Mouse (Mus musculus) kidney, postnatal 4 days (tissue): Measurements from ENCODE around the gene Esrrg.

Experiments used
- DNase-seq, 2 experiments: peaks; one replicate each; pipeline ENCODE4 v3.0.0; 2021; ENCODE audit warnings: mixed read lengths in 2 of 2

The Esrrg gene

DNA sequence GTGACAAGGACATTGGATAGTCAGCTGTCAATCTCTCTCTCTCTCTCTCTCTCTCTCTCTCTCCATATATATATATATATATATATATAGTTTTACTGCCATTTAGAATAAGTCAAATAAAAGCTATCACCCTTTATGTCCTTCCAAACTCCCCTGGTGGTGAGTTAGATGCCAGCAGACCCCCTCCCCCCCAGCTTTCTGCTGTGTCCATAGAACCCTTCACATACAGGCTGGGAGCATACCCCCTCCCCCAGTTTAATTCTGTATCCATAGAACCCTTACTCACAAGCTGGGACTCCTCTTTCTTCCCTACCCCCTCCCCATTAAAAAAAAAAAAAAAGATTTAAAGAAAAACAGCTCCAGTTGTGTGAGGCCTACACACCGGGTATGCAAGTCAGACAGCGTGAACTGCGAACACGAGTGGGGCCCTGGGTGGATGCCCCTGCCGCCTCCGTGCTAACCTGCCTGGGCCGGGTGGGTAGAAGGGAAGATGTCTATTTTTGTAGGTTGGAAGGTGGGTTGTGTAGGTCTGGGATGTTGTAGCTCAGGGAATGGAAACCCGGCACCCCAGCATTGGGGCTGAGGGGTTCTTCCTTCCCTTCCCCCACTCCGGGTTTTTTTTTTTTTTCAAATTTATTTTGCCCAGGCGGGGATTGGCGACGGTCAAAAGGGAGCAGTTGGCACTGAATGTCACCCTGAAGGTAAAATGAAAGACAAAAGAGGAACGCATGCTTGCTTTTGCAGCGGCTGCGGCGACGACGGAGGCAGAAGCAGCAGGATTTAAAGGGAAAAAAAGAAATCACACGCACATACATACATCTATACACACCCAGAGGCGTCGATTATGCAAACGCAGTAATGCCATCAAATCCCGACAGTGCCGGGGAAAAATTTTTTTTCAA, 42.4 kb downstream of the Esrrg start:
- peak in 1 of 2 experiments; percentile 44 for DNase-seq

DNA sequence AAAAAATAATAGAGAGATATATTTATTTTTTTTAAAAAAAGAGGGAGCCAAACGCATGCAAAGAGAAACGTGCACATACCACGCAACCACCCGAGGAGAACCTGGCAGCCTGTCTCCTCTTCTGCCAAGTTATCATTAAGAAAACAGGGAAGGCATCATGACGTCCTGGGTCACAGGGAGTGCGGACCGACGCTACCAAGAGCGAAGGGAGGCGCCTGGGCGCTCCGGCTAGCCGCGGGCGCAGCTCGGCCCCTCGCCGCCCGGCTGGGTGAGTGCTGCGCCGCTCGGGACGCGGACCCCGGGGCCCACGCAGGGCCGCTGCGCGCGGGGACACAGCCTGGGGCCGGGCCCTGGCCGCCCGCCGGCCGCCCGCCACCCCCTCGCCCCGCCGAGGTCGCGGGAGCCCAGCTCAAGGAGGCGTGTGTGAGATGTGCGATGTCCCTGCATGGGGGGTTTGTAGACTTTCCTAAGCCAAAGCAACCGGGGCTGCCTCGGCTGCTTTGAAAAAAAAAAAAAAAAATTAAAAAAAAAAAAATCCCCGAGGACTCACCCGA, 43.2 kb downstream of the Esrrg start:
- DNase-seq = peak; percentile 64 to 75

DNA sequence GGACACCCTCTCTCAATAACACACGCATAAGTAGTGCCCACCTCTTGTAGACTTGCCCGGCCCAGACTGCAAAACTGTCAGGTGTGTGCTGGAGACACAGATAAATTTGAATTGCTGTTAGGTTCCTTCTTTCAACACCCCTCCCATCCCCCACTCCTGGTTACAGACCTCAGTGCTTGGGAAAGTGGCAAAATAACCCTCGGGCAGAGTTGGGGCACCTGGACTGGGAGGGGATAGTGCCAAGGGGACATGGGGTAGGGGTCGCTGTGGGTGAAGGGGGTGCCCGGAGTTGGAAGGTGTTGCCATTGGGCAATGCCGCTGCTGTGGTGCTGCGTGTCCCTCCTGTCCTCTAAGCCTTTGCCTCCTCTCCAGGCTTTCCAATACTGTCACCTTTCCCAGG, 43.9 kb downstream of the Esrrg start:
- DNase-seq = peak in 1 of 2 experiments; percentile 45

DNA sequence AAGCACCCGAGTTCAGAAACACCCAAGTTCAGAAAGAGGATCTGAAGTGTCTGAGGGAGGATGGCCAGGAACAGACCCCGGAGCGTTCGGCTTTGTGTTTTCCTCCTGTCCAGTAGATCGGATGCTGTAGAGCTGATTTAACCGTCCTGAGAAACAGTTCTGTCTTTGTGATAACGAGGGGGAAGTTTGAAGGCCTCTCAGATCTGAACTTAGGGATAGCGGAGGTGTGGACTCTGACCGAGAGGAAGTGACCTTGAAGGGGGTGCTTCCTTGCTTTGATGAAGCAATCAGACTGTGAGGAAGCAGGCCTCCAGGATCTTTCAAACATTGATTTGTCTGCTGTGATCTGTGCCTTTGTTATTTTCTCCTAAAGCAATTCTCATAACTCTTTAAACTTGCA, 44.8 kb downstream of the Esrrg start:
- no peak for DNase-seq

DNA sequence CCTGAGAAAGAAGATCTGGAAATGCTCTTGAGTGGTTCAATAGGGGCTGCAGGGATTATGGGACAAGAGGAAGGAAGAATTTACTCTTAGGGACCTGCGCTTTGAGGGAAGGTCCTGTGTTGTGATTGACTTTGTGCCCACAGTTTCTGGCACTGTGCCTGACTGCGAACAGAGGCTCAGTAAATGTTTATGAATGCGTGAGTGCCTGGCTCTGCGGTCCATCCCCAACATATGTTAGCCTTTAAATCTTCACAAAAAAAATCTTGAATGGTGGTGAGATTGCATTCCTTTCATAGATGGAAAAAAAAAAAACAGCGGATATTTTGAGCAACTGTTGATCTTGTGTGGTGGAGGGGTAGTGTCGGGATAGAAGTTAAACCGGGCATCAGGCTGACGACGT, 52.4 kb downstream of the Esrrg start:
- peak; percentile 38 to 42 for DNase-seq

DNA sequence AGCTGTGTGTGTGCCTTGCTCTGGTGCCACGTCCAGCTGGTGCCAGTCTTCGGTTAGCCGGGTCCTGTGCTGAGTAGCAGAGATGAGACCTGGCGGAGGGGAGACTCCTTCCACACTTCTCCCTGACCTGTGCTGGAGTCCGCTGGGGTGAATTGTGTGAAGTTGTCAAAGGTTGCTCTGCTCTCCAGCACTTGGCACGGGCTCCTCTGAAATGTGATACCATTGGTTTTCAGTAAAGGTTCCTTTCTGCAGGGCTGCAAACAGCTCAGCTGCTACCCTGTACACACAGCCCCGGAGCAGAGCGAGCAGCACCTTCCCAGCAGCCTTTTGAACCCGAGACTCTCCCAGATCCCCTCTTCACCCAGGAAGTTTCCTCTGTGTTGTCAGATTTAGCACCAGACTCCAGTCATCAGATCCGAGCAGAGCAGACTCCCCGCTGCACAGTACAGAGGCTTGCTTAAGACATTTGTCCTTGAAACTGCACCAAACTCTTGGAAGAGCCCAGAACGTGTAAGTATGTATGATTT, 53.6 kb downstream of the Esrrg start:
- DNase-seq = peak; percentile 56 to 70

DNA sequence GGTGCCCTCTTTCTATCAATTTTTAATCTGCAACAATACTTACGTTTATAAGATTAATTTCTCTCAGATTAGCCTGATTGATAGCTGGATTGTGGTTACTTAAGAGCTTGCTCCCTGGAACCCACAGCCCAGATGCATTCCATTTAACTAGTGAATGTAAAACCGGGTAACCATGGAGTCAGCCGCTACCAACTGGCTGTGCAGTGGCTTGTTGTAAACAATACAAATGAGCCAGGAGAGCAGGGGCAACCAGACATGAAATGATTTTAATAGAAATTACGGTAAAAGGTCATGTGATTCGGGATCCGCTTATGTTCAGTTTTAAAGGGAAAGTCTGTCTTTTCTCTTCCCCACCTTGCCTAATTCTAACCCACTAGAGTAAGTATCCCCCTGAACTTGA, 54.8 kb downstream of the Esrrg start:
- DNase-seq = peak; percentile 23 to 55

DNA sequence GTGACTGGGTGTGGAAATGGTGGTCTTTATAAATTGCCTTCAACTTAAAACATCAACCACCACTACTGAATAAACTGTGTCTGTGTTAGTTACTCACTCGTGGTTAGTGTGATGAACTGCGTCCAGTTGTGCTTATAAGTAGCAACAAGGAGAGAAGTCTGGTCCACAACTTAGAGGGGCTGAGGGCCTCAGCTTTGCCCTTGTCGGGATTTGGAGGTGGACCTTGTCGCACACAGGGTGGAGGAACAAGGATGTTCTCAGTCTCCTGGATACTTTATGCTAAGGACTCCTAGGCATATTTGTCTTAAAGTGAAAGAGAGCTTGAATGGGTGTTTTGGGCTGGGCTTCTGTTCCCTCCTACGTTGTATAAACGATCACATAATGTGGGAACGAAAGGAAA, 55.7 kb downstream of the Esrrg start:
- DNase-seq = no peak

DNA sequence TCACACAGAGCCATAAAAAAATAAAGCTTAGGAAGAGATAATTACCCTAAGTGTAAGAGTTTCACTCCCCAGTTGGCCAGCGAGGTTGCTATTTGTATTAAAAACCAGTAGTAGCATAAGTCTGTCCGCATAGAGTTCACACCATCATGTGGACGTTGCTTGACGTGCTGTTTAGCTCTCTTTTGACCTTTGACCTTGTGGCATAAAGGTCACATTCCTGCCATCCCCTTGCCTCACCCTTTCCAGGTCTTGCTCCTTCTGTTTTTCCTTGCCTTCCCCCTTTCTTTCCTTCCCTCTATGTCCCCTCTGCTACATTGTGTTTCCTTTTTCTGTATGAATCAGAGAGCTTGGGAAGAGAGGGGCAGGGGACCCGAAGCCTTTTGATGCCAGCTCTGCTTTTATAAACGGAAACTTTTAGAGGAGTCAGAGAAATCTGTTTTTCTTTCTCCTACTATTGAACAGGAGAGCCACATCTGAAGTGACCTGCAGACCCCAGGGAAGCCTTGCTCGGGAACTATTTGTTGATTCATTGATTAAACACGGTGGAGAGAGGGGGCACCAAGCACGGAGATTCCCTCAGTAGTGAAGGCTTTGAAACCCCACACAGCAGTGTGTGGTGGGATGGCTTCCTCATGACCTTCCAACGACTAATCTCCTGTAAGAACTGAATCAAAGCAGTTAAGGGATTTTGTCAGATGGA, 57.5 kb downstream of the Esrrg start:
- no peak for DNase-seq

DNA sequence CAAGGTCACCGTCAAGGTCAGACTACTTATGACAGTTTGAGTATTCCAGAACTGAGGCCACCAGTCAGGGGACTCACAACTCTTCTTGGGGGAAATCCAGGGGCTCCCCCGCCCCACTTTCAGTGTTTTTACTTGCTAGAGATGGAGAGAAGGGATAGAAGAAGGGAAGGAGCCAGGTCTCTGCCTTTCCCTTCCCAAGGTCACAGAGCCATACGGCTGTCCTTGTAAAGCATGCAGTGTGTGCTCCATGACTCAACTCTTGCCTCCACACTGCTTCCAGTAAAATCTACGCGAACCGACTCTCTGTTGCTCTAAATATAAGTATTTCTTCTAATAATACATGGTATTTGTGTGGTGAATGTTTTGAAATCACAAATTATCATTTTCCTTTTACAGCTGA, 61.2 kb downstream of the Esrrg start:
- DNase-seq = no peak

DNA sequence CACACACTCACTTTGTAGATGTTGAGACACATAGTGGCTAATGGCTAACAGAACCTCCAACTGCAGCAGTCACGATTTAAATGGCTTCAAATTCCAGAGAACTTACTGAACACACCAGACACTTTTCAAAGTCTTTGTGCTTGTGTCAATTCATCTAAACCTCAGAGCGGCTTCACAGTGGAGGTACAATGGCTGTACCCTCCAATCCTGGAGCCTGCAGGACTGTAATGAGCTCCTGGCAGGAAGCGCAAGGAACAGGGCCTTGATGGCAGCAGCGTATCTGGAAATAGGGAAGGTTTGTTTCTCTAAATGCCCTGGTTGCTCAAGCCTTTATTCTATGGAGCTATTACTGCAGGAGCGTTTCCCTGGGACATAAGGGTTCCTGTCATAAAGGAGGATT, 63.9 kb downstream of the Esrrg start:
- DNase-seq = no peak

DNA sequence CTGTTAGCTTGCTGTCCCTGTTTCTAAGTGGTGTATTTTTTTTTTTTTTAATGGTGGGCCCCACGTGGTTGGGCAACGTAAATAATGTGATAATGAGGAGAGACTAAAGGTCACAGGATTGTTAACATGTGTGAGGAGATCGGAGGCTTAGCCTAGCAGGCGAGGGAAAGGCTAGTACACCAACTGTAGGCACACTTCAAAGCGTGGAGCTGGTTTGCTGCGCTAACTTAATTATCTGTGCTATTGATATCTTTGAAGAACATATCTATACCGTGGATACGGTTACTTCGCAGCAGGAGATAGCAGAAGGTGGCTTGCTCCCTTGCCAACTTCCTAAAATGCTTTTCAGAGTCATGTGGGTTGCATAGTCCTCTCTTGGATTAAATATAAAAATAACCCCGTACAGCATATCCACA, 66.2 kb downstream of the Esrrg start:
- no peak for DNase-seq

DNA sequence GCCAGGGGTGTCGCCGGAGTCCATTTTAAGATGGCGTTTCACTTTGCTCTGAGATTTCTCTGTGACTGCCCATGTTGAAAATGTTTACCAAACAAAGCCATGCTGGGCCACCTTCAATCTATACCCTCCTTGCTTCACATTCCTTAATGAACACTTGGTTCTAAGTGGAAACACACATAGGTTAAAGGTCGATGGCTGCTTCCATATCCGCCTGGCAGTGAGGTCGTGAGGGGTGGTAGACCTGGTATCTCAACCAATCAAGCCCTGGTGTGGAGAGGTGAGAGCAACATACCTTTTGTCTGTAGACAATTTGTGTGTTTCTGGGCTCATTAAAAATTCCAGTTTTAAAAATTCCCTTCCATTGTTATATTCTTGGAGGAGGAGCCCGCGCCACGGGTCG, 68.0 kb downstream of the Esrrg start:
- DNase-seq = no peak

DNA sequence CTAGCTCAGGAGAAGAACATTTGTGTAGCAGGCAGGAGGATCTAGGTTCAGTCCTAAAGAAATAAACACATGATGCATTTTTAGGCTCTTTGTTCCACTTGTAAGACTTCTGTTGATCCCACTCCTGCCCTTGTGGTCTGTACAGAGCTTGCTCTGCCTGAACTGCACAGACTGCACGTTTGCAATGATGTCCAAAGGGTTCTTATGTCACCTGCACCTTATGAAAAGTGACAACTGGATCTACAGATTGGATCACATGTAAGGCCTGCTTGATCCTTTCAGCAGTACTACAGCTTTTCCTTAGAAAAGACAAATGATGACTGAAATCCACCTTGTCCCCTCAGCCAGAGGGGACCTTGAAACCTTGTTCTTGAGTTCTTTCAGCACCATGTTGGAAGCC, 70.7 kb downstream of the Esrrg start:
- no peak for DNase-seq

DNA sequence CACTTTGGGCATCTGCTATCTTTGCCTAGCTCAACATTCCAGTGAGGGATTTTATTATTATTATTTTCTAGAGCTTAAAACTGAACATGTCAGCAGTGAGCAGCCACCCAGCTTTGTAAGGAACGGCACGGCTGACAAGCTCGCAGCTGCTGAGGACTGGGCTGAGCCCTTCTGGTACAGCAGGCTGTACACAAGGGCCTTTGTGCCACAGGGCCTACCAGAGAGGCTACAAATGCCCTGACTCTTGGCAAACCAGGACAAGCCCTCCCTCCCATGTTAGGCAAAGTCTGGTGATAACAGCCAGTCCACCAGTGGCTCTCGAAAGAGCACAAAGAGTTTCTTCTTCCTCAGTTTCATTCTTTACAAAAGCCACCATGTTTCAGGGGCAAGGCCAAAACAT, 75.9 kb downstream of the Esrrg start:
- DNase-seq = no peak

DNA sequence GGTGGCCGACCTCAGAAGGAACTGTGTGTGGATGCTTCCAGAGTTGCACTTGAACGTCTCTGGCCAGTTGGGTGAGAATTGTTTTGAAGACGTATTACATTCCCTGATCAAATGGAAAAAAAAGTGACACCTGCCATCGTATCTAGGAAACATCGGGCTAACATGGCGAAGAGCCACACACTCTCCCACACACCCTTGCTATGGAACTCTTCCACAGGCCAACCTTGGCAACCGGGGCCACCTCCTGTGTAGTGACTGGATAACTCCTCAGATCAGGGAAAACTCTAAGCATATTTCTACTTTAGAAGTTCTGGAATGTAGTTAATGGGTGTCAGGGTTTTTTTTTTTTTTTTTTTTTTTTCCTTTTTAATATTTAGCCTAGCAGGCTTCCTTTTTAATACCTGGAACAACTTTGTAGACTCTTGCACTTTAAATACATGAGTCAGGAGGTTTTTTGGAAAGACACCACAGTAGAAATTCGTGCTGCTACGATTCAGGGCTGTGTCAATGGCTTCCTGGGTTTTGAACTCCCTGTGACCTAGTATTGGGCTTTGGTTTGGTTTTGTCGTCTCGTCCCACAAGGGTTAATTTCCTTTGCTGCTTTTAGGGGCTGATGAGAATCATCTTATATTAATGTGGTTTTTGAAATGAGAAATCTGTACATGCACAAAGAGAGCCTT, 83.4 kb downstream of the Esrrg start:
- DNase-seq = peak; percentile 13 to 26

DNA sequence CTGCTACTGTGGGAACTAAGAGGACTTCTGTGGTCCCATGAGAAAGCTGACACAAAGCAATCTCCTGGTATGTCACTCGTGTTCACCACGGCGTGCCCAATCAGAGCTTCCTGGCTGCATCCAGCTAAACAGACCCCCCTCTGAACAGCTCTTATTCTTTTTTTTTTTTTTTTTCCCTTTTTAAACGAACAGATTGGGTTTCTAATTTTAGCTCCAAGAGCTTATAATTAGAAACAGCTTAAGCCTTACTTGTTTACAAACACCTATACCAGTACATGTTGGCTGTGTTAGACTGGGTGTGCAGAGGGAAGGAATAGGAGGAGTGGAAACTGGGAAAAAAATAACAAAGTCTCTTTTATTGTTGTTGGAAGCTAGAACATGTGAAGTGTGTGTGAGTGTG, 86.3 kb downstream of the Esrrg start:
- no peak for DNase-seq

DNA sequence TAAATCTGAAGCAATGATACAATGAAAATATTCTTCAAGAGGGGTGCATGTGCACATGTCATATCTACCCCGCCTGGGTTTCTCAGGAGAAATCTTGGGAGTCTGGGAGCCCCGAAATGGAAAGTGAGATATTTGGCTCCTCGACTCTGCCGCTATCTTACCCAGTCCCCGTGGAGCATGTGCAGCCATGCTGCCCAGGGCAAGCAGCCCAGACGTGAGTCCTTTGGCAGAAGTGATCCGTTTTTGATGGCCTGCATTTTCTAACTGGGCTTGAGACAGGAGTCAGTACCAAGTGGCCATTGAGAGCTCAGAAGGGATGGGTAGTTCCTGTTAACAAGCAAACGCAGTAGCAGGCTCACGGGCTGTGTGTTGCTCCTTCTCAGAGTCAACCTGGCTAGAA, 89.6 kb downstream of the Esrrg start:
- DNase-seq = no peak

DNA sequence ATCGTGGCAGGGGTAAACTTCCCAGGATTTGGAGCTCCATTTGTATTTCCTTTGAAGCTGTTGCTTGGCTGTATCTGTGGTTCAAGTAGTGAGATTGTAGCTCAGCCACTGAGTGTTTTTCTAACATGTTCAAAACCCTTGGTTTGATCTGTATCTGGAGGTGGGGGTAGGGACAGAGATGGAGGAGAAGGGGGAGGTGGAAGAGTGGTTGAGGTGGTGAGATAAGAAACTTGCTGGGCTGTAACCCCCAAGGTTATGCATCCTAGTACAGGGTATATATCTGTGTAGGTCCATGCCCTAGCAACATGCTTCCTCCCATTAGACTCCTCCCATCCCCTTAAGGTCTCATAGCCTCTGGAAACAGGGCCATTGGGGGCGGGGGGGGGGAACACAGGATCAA, 92.4 kb downstream of the Esrrg start:
- DNase-seq = no peak

DNA sequence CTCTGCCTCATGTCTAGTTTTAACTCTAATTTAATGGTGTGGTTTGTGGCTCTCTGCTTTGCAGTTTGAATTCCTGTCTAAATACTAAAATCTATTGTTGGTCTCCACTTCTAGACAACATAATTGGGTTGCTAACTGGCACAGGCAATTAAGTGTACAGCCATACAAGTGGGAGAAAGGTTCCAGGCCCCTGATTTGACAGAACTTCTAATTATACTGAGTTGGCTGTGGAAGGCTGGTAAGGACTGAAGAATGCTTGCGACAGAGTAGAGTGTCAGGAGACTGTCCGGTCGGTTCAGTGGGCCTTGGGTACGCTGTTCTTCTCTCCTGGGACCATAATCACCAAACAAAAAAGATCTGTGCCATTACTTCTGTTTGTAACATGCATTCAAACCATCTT, 96.3 kb downstream of the Esrrg start:
- DNase-seq = no peak

DNA sequence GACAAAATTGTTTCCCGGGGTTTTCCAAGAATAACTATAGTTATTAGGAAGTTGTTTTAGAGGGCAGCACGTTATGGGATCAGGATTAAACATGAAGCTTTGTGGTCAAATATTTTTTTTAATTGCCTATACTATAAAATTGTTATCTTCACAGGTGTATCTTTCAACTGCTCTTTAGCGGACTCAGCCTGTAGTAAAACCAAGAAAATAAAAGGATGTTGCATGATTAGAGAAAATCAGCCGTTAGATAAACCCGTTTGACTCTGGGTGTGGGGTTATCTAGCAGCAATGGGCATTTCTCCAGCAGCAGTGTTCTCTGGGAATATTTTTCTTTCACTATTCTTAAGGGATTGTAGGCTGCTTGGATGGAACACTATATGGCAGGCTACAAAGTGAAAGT, 96.8 kb downstream of the Esrrg start:
- no peak for DNase-seq

DNA sequence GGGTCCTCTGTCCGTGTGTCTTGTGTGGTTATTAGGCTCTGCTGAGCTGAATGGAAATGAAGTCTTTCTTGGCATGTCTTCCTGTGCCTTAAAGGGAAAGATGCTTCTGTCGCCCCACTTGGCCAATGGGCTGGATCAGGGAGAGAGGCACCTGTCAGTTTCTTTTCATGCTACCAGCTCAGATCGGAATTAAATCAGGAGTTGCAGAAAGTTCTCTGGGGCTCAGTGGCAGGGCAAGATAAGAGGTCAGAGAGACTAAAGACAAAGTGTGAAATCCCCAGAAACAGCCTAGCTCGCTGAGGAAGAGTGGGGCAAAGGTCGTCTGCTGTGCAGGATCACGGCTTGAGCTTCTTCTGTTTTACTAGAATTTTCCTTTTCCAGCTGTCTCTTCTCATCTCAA, 97.5 kb downstream of the Esrrg start:
- no peak for DNase-seq

DNA sequence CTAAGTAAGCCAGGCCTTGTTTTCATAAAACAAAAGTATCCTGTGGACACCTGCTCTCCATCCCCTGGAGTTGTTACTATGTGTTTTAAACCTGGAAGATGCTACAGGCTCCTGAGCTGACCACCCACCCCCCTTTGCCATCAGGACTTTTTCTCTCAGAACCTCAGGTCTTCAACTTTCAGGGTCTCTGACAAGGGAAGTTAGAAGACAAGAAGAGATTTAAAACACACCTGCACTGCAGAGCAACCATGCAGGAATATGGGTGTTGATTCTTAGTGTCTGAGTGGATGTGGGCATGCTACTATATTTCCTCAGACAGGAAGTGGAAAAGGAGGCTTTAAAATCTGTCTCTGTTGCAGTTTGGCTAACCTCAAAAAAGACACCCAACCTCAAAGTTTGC, 98.6 kb downstream of the Esrrg start:
- DNase-seq = no peak
